Mouse (Mus musculus): ENCODE data around the gene D10Wsu102e.

DNA sequence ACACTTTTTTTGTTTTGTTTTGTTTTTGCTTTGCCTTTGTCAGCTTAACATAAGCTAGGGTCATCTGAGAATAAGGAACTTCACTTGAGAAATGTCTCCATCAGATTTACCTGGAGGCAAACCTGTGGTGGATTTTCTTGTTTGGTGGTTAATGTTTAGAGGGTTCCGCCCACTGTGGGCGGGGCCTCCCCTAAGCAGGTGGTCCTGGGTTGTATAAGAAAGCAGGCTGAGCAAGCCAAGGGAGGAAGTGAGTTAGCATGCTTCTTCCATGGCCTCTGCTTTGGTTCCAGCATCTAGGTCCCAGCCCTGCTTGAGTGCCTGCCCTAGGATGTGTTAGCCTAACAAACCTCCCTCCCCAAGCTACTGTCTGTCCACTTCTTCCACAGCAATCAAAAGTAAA is 18.8 kb upstream of the D10Wsu102e start:
- TF ChIP-seq USF1 (IDR thresholded peaks at IDR 0.05; ENCODE audit: low read depth) (no peak), MAX (IDR thresholded peaks at IDR 0.05) (no peak), MYOG (IDR thresholded peaks at IDR 0.05; ENCODE audit: control insufficient read depth, extremely low read depth, insufficient read length) (no peak)

All from C2C12 (cell line).